Mouse (Mus musculus) heart, adult 2 months (tissue): Measurements from ENCODE around the gene Gpx8.

Source experiments
- CTCF ChIP-seq: fragments of 200-600 bp; IDR thresholded peaks from 2 replicates; pipeline ENCODE4 v1.8.1; 2022; ENCODE audit warnings: antibody characterized with exemption, mild to moderate bottlenecking, moderate library complexity
- POLR2A ChIP-seq: fragments of 200-500 bp; IDR thresholded peaks from 2 replicates; pipeline ENCODE4 v1.6.1; 2011; ENCODE audit warnings: mild to moderate bottlenecking, low read depth, low read length, control low read depth; ENCODE audit not compliant: insufficient read depth

DNA sequence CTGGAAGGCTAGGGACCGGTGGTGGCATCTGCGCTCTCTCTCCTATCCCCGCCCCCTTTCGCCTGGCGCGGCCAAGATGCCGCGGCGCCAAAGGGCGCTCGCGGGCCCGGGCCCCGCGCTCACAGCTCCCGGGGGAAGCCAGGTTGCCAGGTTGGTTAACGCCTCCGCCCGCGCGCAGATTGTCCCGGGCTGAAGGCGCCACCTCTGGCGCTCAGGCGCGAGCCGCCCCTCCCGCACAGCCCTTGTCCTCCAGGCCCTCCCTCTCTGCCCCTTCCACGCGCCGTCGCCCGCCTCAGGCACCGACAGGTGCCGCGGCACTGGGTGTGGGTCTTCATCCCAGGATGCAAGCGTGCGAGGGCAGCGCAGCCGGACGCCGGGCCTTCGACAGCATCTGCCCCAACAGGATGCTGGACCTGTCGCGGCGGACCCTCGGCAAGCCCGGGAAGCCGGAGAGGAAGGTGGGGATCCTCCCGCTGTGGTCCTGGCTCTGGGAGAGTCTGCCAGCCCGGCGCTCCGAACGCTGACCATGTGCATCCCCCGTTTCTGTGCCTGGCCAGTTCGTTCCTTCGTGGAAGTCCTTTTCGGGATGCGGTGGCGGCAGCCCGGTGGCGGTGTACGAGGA lies 52.6 kb downstream of the Gpx8 start, which contains the start of gene Mcidas:
- TF ChIP-seq CTCF: no peak
- no peak for TF ChIP-seq POLR2A
